Mouse (Mus musculus) small intestine, adult 2 months (tissue): ENCODE measurements around the gene Ascl2.

Source experiments
- CTCF ChIP-seq: fragments of 200-500 bp; IDR thresholded peaks from 2 replicates; pipeline ENCODE4 v1.5.1; 2012; ENCODE audit warnings: low read depth, mild to moderate bottlenecking, control low read depth, inconsistent platforms, low read length, moderate library complexity, mixed read lengths; ENCODE audit not compliant: insufficient replicate concordance, insufficient read length; ENCODE audit errors: extremely low read depth
- POLR2A ChIP-seq: fragments of 200-500 bp; IDR thresholded peaks from 2 replicates; pipeline ENCODE4 v1.6.1; 2012; ENCODE audit warnings: low read depth, mild to moderate bottlenecking, control low read depth, inconsistent platforms, low read length, moderate library complexity

- TF ChIP-seq CTCF: no peak
- TF ChIP-seq POLR2A: no peak
Measured at GRCm38 (mm10) chr7:142937631-142938030, 31.4 kb downstream of the Ascl2 start.
